Mouse (Mus musculus) liver, embryonic 16.5 days (tissue): Measurements from ENCODE around the gene Mapre3. TPM values are rescaled to one million over a fixed set of nuclear protein-coding genes. Genes with fewer than 3 reads are reported as not detected.
A peak's percentile ranks its signal among the peaks of the same experiment; 100 is the strongest.

Experiments
- ATAC-seq: fragments of 200-750 bp; cut with Nextera tagmentation; 2 replicates; pipeline ENCODE4 v1.8.0; 2017; ENCODE audit warnings: low read depth, mild to moderate bottlenecking, moderate number of reproducible peaks, moderate library complexity
- H3K27ac ChIP-seq: fragments of 300-500 bp; sonication (generic); 2 replicates; pipeline ENCODE4 v1.5.1; 2014; ENCODE audit warnings: mild to moderate bottlenecking, low read length
- H3K27me3 ChIP-seq: fragments of 300-500 bp; sonication (generic); 2 replicates; pipeline ENCODE4 v1.6.1; 2014; ENCODE audit warnings: low read depth, low read length, mixed read lengths; ENCODE audit not compliant: control insufficient read depth, insufficient read depth
- H3K36me3 ChIP-seq: fragments of 300-500 bp; sonication (generic); 2 replicates; pipeline ENCODE4 v1.6.1; 2014; ENCODE audit warnings: mild to moderate bottlenecking; ENCODE audit not compliant: control insufficient read depth, insufficient read depth
- H3K4me1 ChIP-seq: fragments of 300-500 bp; sonication (generic); 2 replicates; pipeline ENCODE4 v1.6.1; 2014; ENCODE audit warnings: low read depth, low read length, mixed read lengths; ENCODE audit not compliant: control insufficient read depth
- H3K4me2 ChIP-seq: fragments of 300-500 bp; sonication (generic); 2 replicates; pipeline ENCODE4 v1.6.1; 2014; ENCODE audit warnings: low read depth, low read length, mixed read lengths
- H3K4me3 ChIP-seq: fragments of 300-500 bp; sonication (generic); 2 replicates; pipeline ENCODE4 v1.5.1; 2014; ENCODE audit warnings: low read depth, mild to moderate bottlenecking, low read length
- H3K9ac ChIP-seq: fragments of 300-500 bp; sonication (generic); 2 replicates; pipeline ENCODE4 v1.6.1; 2014; ENCODE audit warnings: low read depth, low read length
- H3K9me3 ChIP-seq: fragments of 300-500 bp; sonication (generic); replicated peaks from 2 replicates; pipeline ENCODE4 v1.6.1; 2016; ENCODE audit warnings: low read length; ENCODE audit not compliant: control insufficient read depth
- WGBS: fragments of 180-500 bp; shearing (Covaris S2); extraction: QIAGEN DNeasy Blood & Tissue Kit; methylation state at CpG from one replicate; pipeline ENCODE4 v1.1.7; 2014; ENCODE audit not compliant: insufficient replicate concordance; 5-methylcytosine and 5-hydroxymethylcytosine counted together
- polyA plus RNA-seq: library from polyadenylated mRNA; unstranded; fragments of >200 nt; fragmentation: Nextera tagmentation; extraction: Ambion mirVana; gene quantifications from 2 replicates; pipeline ENCODE4 v1.2.1, GENCODE M21; 2015

Mapre3 gene
- polyA plus RNA-seq, 1 experiment from 2014 or later, result 3.3 TPM

DNA sequence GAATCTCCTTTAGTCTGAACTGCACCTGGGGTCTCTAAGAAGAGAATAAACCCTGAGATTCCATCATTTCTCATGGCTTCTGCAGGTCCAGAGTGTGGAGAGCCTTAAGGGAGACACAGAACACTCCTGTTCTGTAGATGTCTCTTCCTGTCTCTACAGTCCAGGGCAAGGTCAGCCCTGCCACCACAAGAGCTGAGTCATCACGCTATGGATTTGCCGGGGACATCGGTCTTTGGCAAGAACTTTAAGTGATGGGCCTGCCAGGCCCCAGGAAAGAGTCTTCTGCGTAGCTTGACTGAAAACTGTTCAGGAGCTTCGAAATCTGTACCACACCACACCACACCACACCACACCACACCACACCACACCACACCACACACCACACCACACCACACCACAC, 27.1 kb upstream of the Mapre3 start:
- Histone ChIP-seq H3K4me1 (no peaks in the 10 kb centered on the region), H3K27ac (no peak overlapping the region), H3K9ac (no peak overlapping the region), H3K9me3 (no peaks in the 10 kb centered on the region), H3K27me3 (no peaks in the 10 kb centered on the region), H3K4me3 (no peak overlapping the region), H3K36me3 (no peaks in the 10 kb centered on the region), H3K4me2 (no peak overlapping the region)
- WGBS, result 51% methylated on average over 5 of the region's 5 CpGs
- ATAC-seq, result no peak

DNA sequence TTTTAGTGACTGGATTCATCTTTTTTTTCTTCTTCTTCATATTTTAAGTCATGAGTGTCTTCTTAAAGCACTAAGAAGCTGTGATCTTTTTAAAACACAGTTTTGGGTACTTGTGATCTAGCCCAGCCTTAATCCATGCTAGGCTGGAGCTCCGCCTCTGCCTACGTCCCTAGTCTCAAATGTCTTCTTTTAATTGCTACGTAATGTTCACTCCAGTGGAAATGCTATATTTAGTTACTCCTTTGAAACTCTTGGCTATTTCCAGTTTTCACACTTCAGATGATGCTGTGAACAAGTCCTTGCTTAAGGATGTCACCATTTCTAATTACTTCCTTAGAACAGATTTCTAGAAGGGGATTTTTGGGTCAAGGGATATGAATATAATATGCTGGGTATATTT, 24.4 kb upstream of the Mapre3 start:
- no peaks in the 10 kb centered on the region for H3K36me3 ChIP-seq
- 71% methylated on average over 3 of the region's 3 CpGs for WGBS

DNA sequence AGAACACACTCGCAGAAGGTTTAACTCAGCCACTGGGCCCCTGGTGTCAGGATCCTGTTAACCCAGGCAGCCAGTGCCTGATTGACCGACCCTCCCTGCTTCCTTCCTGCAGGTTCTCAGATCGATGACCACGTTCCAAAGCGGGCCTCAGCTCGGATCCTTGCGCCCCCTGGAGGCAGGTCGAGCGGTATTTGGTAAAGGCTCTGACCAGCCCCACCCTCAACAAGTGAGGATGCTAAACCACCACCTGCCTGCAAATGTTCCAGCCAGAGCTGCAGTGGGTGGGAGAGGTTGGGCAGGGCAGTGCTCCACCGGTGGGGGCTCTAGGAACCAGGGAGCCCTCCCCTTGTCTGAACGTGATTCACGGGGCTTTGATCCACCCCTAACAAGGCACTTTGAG, 18.3 kb upstream of the Mapre3 start:
- Histone ChIP-seq H3K4me2 (no peak overlapping the region), H3K9me3 (no peaks in the 10 kb centered on the region), H3K27ac (no peak overlapping the region), H3K9ac (no peak overlapping the region), H3K36me3 (no peaks in the 10 kb centered on the region), H3K27me3 (no peaks in the 10 kb centered on the region; the same call in 1 of the 2 replicates), H3K4me1 (peaks cover 25% of the 10 kb centered on the region), H3K4me3 (no peak overlapping the region)
- WGBS, result 6% methylated on average over 12 of the region's 12 CpGs
- no peak for ATAC-seq

More for the DNA sequence above, 24.4 kb upstream of the Mapre3 start:
- ATAC-seq, result no peak
- Histone ChIP-seq H3K27me3 (no peaks in the 10 kb centered on the region), H3K4me1 (no peaks in the 10 kb centered on the region), H3K4me2 (no peak overlapping the region), H3K27ac (no peak overlapping the region), H3K9me3 (no peaks in the 10 kb centered on the region), H3K4me3 (no peak overlapping the region), H3K9ac (no peak overlapping the region)

DNA sequence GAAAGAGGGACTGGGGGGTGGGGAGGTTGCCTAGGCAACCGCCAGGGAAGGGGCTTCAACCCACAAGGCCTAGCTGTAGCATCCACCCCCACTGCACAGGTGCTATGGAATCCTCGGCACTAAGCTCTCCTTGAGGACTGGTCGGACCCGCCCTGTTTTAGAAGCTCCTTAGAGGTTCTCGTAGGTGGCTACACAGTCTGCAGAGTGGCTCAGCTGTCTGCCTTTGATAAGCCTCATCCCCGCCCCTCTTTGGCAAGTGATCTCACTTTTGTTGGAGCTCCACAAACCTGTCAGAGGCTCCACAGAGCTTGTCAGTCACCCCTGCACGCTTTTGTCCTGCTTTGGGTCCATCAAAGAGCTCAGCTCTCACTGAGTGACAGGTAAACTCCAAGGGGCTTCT, 17.0 kb upstream of the Mapre3 start:
- 24% methylated on average over 7 of the region's 7 CpGs for WGBS
- Histone ChIP-seq H3K27ac (peak overlapping the region; percentile 61), H3K4me3 (peak overlapping the region; percentile 32), H3K27me3 (no peaks in the 10 kb centered on the region; the same call in 1 of the 2 replicates), H3K4me2 (peak overlapping the region; percentile 57), H3K4me1 (peaks cover 25% of the 10 kb centered on the region), H3K9me3 (no peaks in the 10 kb centered on the region), H3K36me3 (no peaks in the 10 kb centered on the region), H3K9ac (peak overlapping the region; percentile 48)
- ATAC-seq, result peak; percentile 94

DNA sequence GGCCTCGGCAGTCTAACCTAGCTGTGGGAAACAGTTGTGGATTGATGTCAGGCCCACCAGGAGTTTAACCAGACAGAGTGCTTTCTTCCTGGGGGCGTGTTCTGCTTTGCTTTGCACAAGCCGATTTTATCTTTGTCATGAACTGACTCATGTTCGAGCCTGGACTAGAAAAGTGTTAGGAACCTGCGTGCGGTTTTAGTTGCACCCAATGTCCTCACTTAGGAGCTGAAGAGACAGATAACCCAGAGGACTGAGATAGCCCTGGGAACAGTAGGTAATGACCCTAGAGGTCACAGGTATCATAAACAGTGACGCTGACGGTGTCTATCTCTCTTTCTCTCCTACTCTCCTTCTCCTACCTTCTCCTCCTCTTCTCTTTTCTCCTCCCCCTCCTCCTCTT, 16.5 kb upstream of the Mapre3 start:
- Histone ChIP-seq H3K27ac (peak overlapping the region; percentile 60), H3K36me3 (no peaks in the 10 kb centered on the region), H3K4me1 (peaks cover 25% of the 10 kb centered on the region), H3K9ac (peak overlapping the region; percentile 48), H3K4me2 (peak overlapping the region; percentile 57), H3K4me3 (peak overlapping the region; percentile 32), H3K9me3 (no peaks in the 10 kb centered on the region), H3K27me3 (no peaks in the 10 kb centered on the region; the same call in 1 of the 2 replicates)
- WGBS, result 44% methylated on average over 8 of the region's 8 CpGs
- peak; percentile 45 for ATAC-seq

DNA sequence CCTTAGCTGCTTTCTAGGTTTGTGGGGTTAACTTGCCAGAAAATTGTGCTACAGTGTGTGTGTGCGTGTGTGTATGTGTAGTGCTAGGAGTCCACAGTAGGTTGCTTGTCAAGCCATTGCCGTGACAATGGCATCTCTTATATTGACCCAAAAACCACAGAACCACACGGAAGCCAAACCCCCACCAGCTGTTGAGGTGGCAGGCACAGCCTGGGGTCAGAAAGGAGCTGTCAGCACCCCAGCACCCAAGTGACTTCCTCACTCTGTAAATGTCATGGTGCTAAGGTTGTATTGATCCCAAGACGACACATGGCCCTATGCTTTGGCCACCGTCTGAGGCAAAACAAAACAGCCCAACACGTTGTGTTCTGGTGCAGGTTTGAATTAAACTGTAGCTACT, 15.5 kb upstream of the Mapre3 start:
- Histone ChIP-seq H3K27me3 (no peaks in the 10 kb centered on the region; the same call in 1 of the 2 replicates), H3K4me1 (peaks cover 25% of the 10 kb centered on the region), H3K4me2 (no peak overlapping the region), H3K9ac (no peak overlapping the region), H3K4me3 (no peak overlapping the region), H3K36me3 (no peaks in the 10 kb centered on the region), H3K9me3 (no peaks in the 10 kb centered on the region), H3K27ac (no peak overlapping the region)
- ATAC-seq, result no peak
- WGBS, result 56% methylated on average over 6 of the region's 6 CpGs

DNA sequence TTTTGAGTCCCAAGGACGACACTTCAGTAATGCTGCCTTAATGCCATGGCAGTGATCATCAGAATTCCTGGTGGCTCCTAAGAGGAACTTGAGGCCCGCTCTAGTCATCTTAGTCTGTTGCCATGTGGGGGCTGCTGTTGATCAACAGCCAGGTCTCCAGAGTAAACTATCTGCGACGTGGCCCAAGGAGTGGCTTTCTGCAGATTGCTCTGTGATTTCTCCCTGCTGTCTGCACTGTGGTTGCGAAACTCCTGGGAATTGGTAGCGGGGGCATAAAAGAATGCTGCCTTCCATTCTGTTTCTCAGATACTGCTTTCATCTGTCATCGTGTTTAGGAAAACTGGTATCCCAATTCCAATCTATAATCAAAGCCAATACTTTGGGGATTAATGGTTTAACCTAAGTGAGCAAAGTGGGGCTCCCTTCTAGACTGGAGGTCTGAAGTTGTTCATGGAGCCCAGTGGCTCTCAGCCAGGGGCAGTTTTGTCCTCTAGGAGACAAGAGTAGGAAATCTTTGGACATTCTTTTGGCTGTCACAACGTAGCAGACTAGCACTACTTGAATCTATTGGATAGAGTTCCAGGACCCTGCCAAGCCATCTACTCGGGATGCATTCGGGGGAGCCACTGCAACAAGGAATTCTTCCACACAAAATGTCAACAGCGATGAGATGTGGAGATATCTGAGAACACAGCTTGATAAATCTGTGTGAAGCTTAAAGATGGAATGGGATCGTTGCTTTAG, 11.5 kb upstream of the Mapre3 start:
- H3K4me2 ChIP-seq, result no peak overlapping the region
- WGBS, result 55% methylated on average over 12 of the region's 12 CpGs
- no peak overlapping the region for H3K9ac ChIP-seq
- H3K27ac ChIP-seq, result no peak overlapping the region
- H3K27me3 ChIP-seq, result peaks cover 3% of the 10 kb centered on the region; the same call in 1 of the 2 replicates
- no peak for ATAC-seq
- no peaks in the 10 kb centered on the region for H3K36me3 ChIP-seq
- peaks cover 8% of the 10 kb centered on the region for H3K4me1 ChIP-seq
- no peak overlapping the region for H3K4me3 ChIP-seq
- no peaks in the 10 kb centered on the region for H3K9me3 ChIP-seq

DNA sequence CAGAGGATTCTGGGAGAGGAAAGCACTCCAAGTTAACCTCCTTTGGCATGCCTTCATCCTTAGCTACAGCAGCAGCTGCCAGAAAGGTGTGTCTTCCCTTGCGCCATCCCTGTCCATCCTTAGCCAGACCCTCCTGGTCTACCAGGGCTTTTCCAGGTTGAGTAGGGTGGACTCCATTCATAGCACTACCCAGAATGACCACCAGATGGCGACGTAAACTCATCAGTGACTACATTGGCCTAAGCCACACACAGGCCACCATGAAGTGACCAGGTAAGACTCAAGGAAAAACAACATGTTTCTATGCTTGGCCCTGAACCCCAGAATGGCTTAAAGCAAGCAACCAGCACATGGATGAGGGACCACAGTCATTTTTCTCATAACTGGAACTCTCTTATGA, 8.3 kb upstream of the Mapre3 start:
- no peak overlapping the region for H3K9ac ChIP-seq
- H3K4me2 ChIP-seq, result no peak overlapping the region
- 5% methylated on average over 3 of the region's 3 CpGs for WGBS
- H3K9me3 ChIP-seq, result no peaks in the 10 kb centered on the region
- peak; percentile 47; the same call in 1 of the 2 replicates for ATAC-seq
- H3K4me1 ChIP-seq, result no peaks in the 10 kb centered on the region
- H3K27me3 ChIP-seq, result peaks cover 3% of the 10 kb centered on the region; the same call in 1 of the 2 replicates
- H3K4me3 ChIP-seq, result no peak overlapping the region
- H3K36me3 ChIP-seq, result no peaks in the 10 kb centered on the region
- H3K27ac ChIP-seq, result no peak overlapping the region

DNA sequence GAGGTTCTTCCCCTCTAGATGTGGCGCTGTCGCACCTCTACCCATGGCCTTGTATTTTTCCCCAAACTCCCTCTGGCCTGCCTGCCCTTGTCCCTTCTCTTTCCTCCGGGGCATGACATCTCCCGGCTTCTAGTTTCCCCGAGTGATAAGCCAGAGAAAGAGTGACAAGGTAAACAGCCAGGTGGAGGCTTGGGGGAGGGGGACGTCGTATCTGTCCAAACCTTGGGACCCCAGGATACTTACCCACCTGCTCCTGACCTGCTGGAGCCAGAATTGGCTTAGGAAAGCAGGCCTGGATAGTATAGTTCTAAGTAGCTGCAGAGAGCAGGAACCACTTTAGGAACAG, 652 bp downstream of the Mapre3 start:
- Histone ChIP-seq H3K4me3 (peak overlapping the region; percentile 66), H3K9me3 (no peaks in the 10 kb centered on the region), H3K4me2 (peak overlapping the region; percentile 69), H3K4me1 (peaks cover 5% of the 10 kb centered on the region), H3K9ac (peak overlapping the region; percentile 54), H3K27me3 (peaks cover 31% of the 10 kb centered on the region), H3K36me3 (no peaks in the 10 kb centered on the region), H3K27ac (no peak overlapping the region)
- ATAC-seq, result 0 out of 2 replicates have a peak, but pooled peaks have one; percentile 15
- 16% methylated on average over 7 of the region's 7 CpGs for WGBS
